Mouse (Mus musculus): ENCODE measurements around the gene Gm20431.
"Not testable (repeated sequence)": the region's sequence is repeated elsewhere in the genome, so short reads cannot be mapped to it uniquely, and the experiment has no call there.

Gene Gm20431

GRCm38 (mm10) chr2:167631591-167632448, 29.5 kb downstream of the Gm20431 start, which contains the start of gene Ube2v1:
Gene Ube2v1, minus strand, starts transcription at chr2:167632095.
- in situ Hi-C loops (cut with MboI, MseI) = no loop called here

- in situ Hi-C loops (cut with MboI, MseI) = no loop called here
Measured at GRCm38 (mm10) chr2:167631181-167631590, 30.1 kb downstream of the Gm20431 start.

GRCm38 (mm10) chr2:167630421-167630820, 30.9 kb downstream of the Gm20431 start:
- in situ Hi-C loops (cut with MboI, MseI) = no loop called here

- in situ Hi-C loops (cut with MboI, MseI) = no loop called here
Measured at GRCm38 (mm10) chr2:167629665-167630209, 31.6 kb downstream of the Gm20431 start.

- in situ Hi-C loops (cut with MboI, MseI) = no loop called here
Measured at GRCm38 (mm10) chr2:167628872-167629271, 32.4 kb downstream of the Gm20431 start.

- in situ Hi-C loops (cut with MboI, MseI) = no loop called here
Measured at GRCm38 (mm10) chr2:167627019-167627418, 34.3 kb downstream of the Gm20431 start.

- in situ Hi-C loops (cut with MboI, MseI) = no loop called here
Measured at GRCm38 (mm10) chr2:167625670-167626069, 35.6 kb downstream of the Gm20431 start.

GRCm38 (mm10) chr2:167624368-167625075, 36.8 kb downstream of the Gm20431 start:
- in situ Hi-C loops (cut with MboI, MseI) = no loop called here

- in situ Hi-C loops (cut with MboI, MseI) = no loop called here
Measured at GRCm38 (mm10) chr2:167622965-167623364, 38.3 kb downstream of the Gm20431 start.

- in situ Hi-C loops (cut with MboI, MseI) = no loop called here
Measured at GRCm38 (mm10) chr2:167622352-167622751, 38.9 kb downstream of the Gm20431 start.

GRCm38 (mm10) chr2:167621255-167622087, 39.8 kb downstream of the Gm20431 start:
- in situ Hi-C loops (cut with MboI, MseI) = no loop called here

GRCm38 (mm10) chr2:167617472-167617871, 43.8 kb downstream of the Gm20431 start:
- in situ Hi-C loops (cut with MboI, MseI) = no loop called here

GRCm38 (mm10) chr2:167617034-167617433, 44.3 kb downstream of the Gm20431 start:
- in situ Hi-C loops (cut with MboI, MseI) = no loop called here

GRCm38 (mm10) chr2:167613335-167613734, 48.0 kb downstream of the Gm20431 start:
- in situ Hi-C loops (cut with MboI, MseI) = not testable (repeated sequence)

GRCm38 (mm10) chr2:167612122-167612521, 49.2 kb downstream of the Gm20431 start:
- in situ Hi-C loops (cut with MboI, MseI) = no loop called here

- in situ Hi-C loops (cut with MboI, MseI) = no loop called here
Measured at GRCm38 (mm10) chr2:167611287-167611686, 50.0 kb downstream of the Gm20431 start.

- in situ Hi-C loops (cut with MboI, MseI) = no loop called here
Measured at GRCm38 (mm10) chr2:167606745-167607123, 54.6 kb downstream of the Gm20431 start.

- in situ Hi-C loops (cut with MboI, MseI) = no loop called here
Measured at GRCm38 (mm10) chr2:167605817-167606744, 55.2 kb downstream of the Gm20431 start.

- in situ Hi-C loops (cut with MboI, MseI) = no loop called here
Measured at GRCm38 (mm10) chr2:167605178-167605794, 56.0 kb downstream of the Gm20431 start.

GRCm38 (mm10) chr2:167602978-167603377, 58.3 kb downstream of the Gm20431 start:
- in situ Hi-C loops (cut with MboI, MseI) = loop anchor here (5.0 kb wide), 1 partner anchor 71 kb away; no protein-coding TSS in a partner anchor

Measured in T-helper 1 cell (primary cell).